Mouse (Mus musculus) heart, embryonic 11.5 days (tissue): ENCODE measurements around the gene Incenp. TPM values are rescaled to one million over a fixed set of nuclear protein-coding genes. Genes with fewer than 3 reads are reported as not detected.
"Not testable (repeated sequence)": the region's sequence is repeated elsewhere in the genome, so short reads cannot be mapped to it uniquely, and the experiment has no call there.

Source experiments
- ATAC-seq: fragments of 200-750 bp; cut with Nextera tagmentation; replicated peaks from 2 replicates; pipeline ENCODE4 v1.8.0; 2017; ENCODE audit warnings: moderate library complexity; ENCODE audit not compliant: insufficient number of reproducible peaks, low FRiP score, low TSS enrichment
- H3K27ac ChIP-seq: fragments of 300-500 bp; sonication (generic); 2 replicates; pipeline ENCODE4 v1.5.1; 2014; ENCODE audit warnings: mild to moderate bottlenecking, low read depth, low read length
- H3K27me3 ChIP-seq: fragments of 300-500 bp; sonication (generic); 2 replicates; pipeline ENCODE4 v1.6.1; 2014; ENCODE audit warnings: mild to moderate bottlenecking, low read length, mixed read lengths; ENCODE audit not compliant: control insufficient read depth, insufficient read depth
- H3K36me3 ChIP-seq: fragments of 300-500 bp; sonication (generic); 2 replicates; pipeline ENCODE4 v1.6.1; 2014; ENCODE audit warnings: mild to moderate bottlenecking, low read length, moderate library complexity, mixed read lengths; ENCODE audit not compliant: control insufficient read depth, insufficient read depth
- H3K4me1 ChIP-seq: fragments of 300-500 bp; sonication (generic); 2 replicates; pipeline ENCODE4 v1.6.1; 2014; ENCODE audit warnings: low read length; ENCODE audit not compliant: control insufficient read depth, insufficient read depth
- H3K4me2 ChIP-seq: fragments of 300-500 bp; sonication (generic); 2 replicates; pipeline ENCODE4 v1.6.1; 2014; ENCODE audit warnings: mild to moderate bottlenecking, moderate library complexity
- H3K4me3 ChIP-seq: fragments of 300-500 bp; sonication (generic); 2 replicates; pipeline ENCODE4 v1.5.1; 2014; ENCODE audit warnings: low read depth, low read length
- H3K9ac ChIP-seq: fragments of 300-500 bp; sonication (generic); 2 replicates; pipeline ENCODE4 v1.6.1; 2014; ENCODE audit warnings: mild to moderate bottlenecking, low read depth, low read length, moderate library complexity
- H3K9me3 ChIP-seq: fragments of 300-500 bp; sonication (generic); replicated peaks from 2 replicates; pipeline ENCODE4 v1.6.1; 2016; ENCODE audit warnings: low read length; ENCODE audit not compliant: control insufficient read depth
- WGBS: fragments of 180-500 bp; shearing (Covaris S2); extraction: QIAGEN DNeasy Blood & Tissue Kit; methylation state at CpG from one replicate; pipeline ENCODE4 v1.1.7; 2014; ENCODE audit not compliant: insufficient replicate concordance; 5-methylcytosine and 5-hydroxymethylcytosine counted together
- polyA plus RNA-seq: library from polyadenylated mRNA; unstranded; fragments of >200 nt; fragmentation: Nextera tagmentation; extraction: Ambion mirVana; gene quantifications from 2 replicates; pipeline ENCODE4 v1.2.1, GENCODE M21; 2014

Incenp gene
- polyA plus RNA-seq, 1 experiment from 2014 or later = 62.6 TPM

- H3K9me3 ChIP-seq = no peaks in the 10 kb centered on the region
- peak overlapping the region; percentile 20; the same call in 1 of the 2 replicates for H3K4me2 ChIP-seq
- no peak overlapping the region for H3K4me3 ChIP-seq
- H3K4me1 ChIP-seq = peaks cover 16% of the 10 kb centered on the region
- H3K9ac ChIP-seq = no peak overlapping the region
- WGBS = 64% methylated on average over 6 of the region's 6 CpGs
- no peaks in the 10 kb centered on the region for H3K36me3 ChIP-seq
- H3K27me3 ChIP-seq = no peaks in the 10 kb centered on the region
- ATAC-seq = no peak
- no peak overlapping the region for H3K27ac ChIP-seq
These were observed 38.9 kb upstream of the Incenp start for GRCm38 (mm10) chr19:9938156-9938823.

GRCm38 (mm10) chr19:9937428-9937827, 38.1 kb upstream of the Incenp start:
- Histone ChIP-seq H3K9me3 (no peaks in the 10 kb centered on the region), H3K4me2 (no peak overlapping the region), H3K27me3 (no peaks in the 10 kb centered on the region), H3K4me1 (peaks cover 10% of the 10 kb centered on the region; the same call in 1 of the 2 replicates), H3K27ac (no peak overlapping the region), H3K36me3 (no peaks in the 10 kb centered on the region), H3K4me3 (no peak overlapping the region), H3K9ac (no peak overlapping the region)
- WGBS = 70% methylated on average over 5 of the region's 5 CpGs
- no peak for ATAC-seq

- H3K4me1 ChIP-seq = peaks cover 6% of the 10 kb centered on the region; the same call in 1 of the 2 replicates
- no peak for ATAC-seq
- 67% methylated on average over 5 of the region's 5 CpGs for WGBS
- no peak overlapping the region for H3K27ac ChIP-seq
- no peaks in the 10 kb centered on the region for H3K9me3 ChIP-seq
- H3K4me2 ChIP-seq = no peak overlapping the region
- no peaks in the 10 kb centered on the region for H3K36me3 ChIP-seq
- H3K27me3 ChIP-seq = no peaks in the 10 kb centered on the region
- H3K9ac ChIP-seq = no peak overlapping the region
- H3K4me3 ChIP-seq = no peak overlapping the region
These were observed 37.2 kb upstream of the Incenp start for GRCm38 (mm10) chr19:9936579-9936978.

- Histone ChIP-seq H3K9me3 (no peaks in the 10 kb centered on the region), H3K4me2 (no peak overlapping the region), H3K4me3 (no peak overlapping the region), H3K27me3 (no peaks in the 10 kb centered on the region), H3K36me3 (no peaks in the 10 kb centered on the region), H3K4me1 (peaks cover 3% of the 10 kb centered on the region; the same call in 1 of the 2 replicates), H3K27ac (no peak overlapping the region), H3K9ac (no peak overlapping the region)
- no peak for ATAC-seq
- 47% methylated on average over 2 of the region's 2 CpGs for WGBS
These were observed 34.6 kb upstream of the Incenp start for GRCm38 (mm10) chr19:9933908-9934307.

- H3K4me1 ChIP-seq, H3K4me3 ChIP-seq, H3K27ac ChIP-seq, H3K9ac ChIP-seq, H3K27me3 ChIP-seq, H3K4me2 ChIP-seq, H3K9me3 ChIP-seq, ATAC-seq, H3K36me3 ChIP-seq: not testable (repeated sequence)
- 61% methylated on average over 2 of the region's 2 CpGs for WGBS
These were observed 31.8 kb upstream of the Incenp start for GRCm38 (mm10) chr19:9931167-9931607.

- H3K36me3 ChIP-seq = no peaks in the 10 kb centered on the region
- ATAC-seq = no peak
- no peak overlapping the region for H3K4me2 ChIP-seq
- H3K4me3 ChIP-seq = no peak overlapping the region
- no peak overlapping the region for H3K27ac ChIP-seq
- no peaks in the 10 kb centered on the region for H3K9me3 ChIP-seq
- H3K4me1 ChIP-seq = no peaks in the 10 kb centered on the region; the same call in 1 of the 2 replicates
- H3K9ac ChIP-seq = no peak overlapping the region
- no peaks in the 10 kb centered on the region for H3K27me3 ChIP-seq
- WGBS = 84% methylated on average over 9 of the region's 9 CpGs
These were observed 28.7 kb upstream of the Incenp start for GRCm38 (mm10) chr19:9928089-9928488.

- no peak overlapping the region for H3K27ac ChIP-seq
- WGBS = 72% methylated on average over 8 of the region's 8 CpGs
- no peak overlapping the region for H3K4me3 ChIP-seq
- H3K9me3 ChIP-seq = no peaks in the 10 kb centered on the region
- ATAC-seq = no peak
- H3K4me2 ChIP-seq = no peak overlapping the region
- H3K9ac ChIP-seq = no peak overlapping the region
- H3K36me3 ChIP-seq = no peaks in the 10 kb centered on the region
- H3K27me3 ChIP-seq = no peaks in the 10 kb centered on the region
- peaks cover 13% of the 10 kb centered on the region for H3K4me1 ChIP-seq
These were observed 25.5 kb upstream of the Incenp start for GRCm38 (mm10) chr19:9924769-9925272.

- no peak for ATAC-seq
- Histone ChIP-seq H3K9me3 (no peaks in the 10 kb centered on the region), H3K9ac (no peak overlapping the region), H3K27ac (no peak overlapping the region), H3K36me3 (no peaks in the 10 kb centered on the region), H3K4me3 (no peak overlapping the region), H3K27me3 (no peaks in the 10 kb centered on the region), H3K4me1 (peaks cover 13% of the 10 kb centered on the region), H3K4me2 (no peak overlapping the region)
- WGBS = 43% methylated on average over 13 of the region's 13 CpGs
These were observed 24.9 kb upstream of the Incenp start for GRCm38 (mm10) chr19:9924034-9924768.
